In genomic region chr17:34849722-34850516, GRCm38 (mm10) we compare ENCODE assay signal across 8 mouse cellular contexts. TPM values are rescaled to one million over a fixed set of nuclear protein-coding genes. Genes with fewer than 3 reads are reported as not detected.
DNase-seq lines count a peak whose midpoint lies in the region; ATAC-seq and TF ChIP-seq lines count a peak whose summit lies in the region.

Skiv2l (minus strand) TSS chr17:34850210.
Nelfe (plus strand) TSS chr17:34850391.

- no peaks in the 10 kb centered on the region for H3K9me3 ChIP-seq in CH12.LX (replicated peaks; ENCODE audit: low read length)
- H3K9me3 ChIP-seq in forebrain, embryonic 11.5 days (ENCODE audit: control insufficient read depth, low read length): no peaks in the 10 kb centered on the region
- no peaks in the 10 kb centered on the region for H3K9me3 ChIP-seq in heart, embryonic 16.5 days (replicated peaks; ENCODE audit: control insufficient read depth, low read length)
- H3K9me3 ChIP-seq in liver, embryonic 15.5 days (replicated peaks): no peaks in the 10 kb centered on the region
- no peaks in the 10 kb centered on the region for H3K9me3 ChIP-seq in neural tube, embryonic 12.5 days

- H3K27ac ChIP-seq in CH12.LX (ENCODE audit: insufficient read depth, low read depth): peak within 1 kb of the TSS; percentile 16; the same call in 1 of the 2 replicates
- H3K27ac ChIP-seq in forebrain, embryonic 11.5 days (ENCODE audit: low read depth, low read length): no peak within 1 kb of the TSS
- H3K27ac ChIP-seq in heart, embryonic 16.5 days (ENCODE audit: low read length): no peak within 1 kb of the TSS
- H3K27ac ChIP-seq in liver, embryonic 15.5 days (replicated peaks): peak within 1 kb of the TSS; percentile 78
- no peak within 1 kb of the TSS for H3K27ac ChIP-seq in neural tube, embryonic 12.5 days

- H3K36me3 ChIP-seq in CH12.LX (replicated peaks in 1 of 2; ENCODE audit: control insufficient read depth in 1 of 2, insufficient read depth in 1 of 2, low read length in 1 of 2): peaks cover 57 to 69% of the 10 kb centered on the region in 2 experiments
- H3K36me3 ChIP-seq in forebrain, embryonic 11.5 days (ENCODE audit: control insufficient read depth, insufficient read depth, low read length): peaks cover 17% of the 10 kb centered on the region
- H3K36me3 ChIP-seq in heart, embryonic 16.5 days (ENCODE audit: control insufficient read depth, insufficient read depth): peaks cover 33% of the 10 kb centered on the region
- H3K36me3 ChIP-seq in liver, embryonic 15.5 days (replicated peaks): peaks cover 62% of the 10 kb centered on the region
- peaks cover 59% of the 10 kb centered on the region for H3K36me3 ChIP-seq in neural tube, embryonic 12.5 days

- H3K9ac ChIP-seq in CH12.LX (ENCODE audit: insufficient read depth, low read depth): peak within 1 kb of the TSS; percentile 86
- H3K9ac ChIP-seq in forebrain, embryonic 11.5 days (ENCODE audit: low read length): peak within 1 kb of the TSS; percentile 80
- H3K9ac ChIP-seq in heart, embryonic 16.5 days (ENCODE audit: low read length): peak within 1 kb of the TSS; percentile 92
- peak within 1 kb of the TSS; percentile 83 for H3K9ac ChIP-seq in liver, embryonic 15.5 days
- H3K9ac ChIP-seq in neural tube, embryonic 12.5 days: peak within 1 kb of the TSS; percentile 71

- peaks cover 2 to 27% of the 10 kb centered on the region in 2 experiments for H3K4me1 ChIP-seq in CH12.LX (ENCODE audit: control insufficient read depth in 1 of 2, insufficient read depth in 2 of 2)
- peaks cover 10% of the 10 kb centered on the region for H3K4me1 ChIP-seq in forebrain, embryonic 11.5 days (replicated peaks; ENCODE audit: control insufficient read depth, insufficient read depth, low read length)
- H3K4me1 ChIP-seq in heart, embryonic 16.5 days (ENCODE audit: control insufficient read depth, insufficient read depth, low read length): peaks cover 13% of the 10 kb centered on the region
- peaks cover 48% of the 10 kb centered on the region for H3K4me1 ChIP-seq in liver, embryonic 15.5 days (replicated peaks)
- H3K4me1 ChIP-seq in neural tube, embryonic 12.5 days: peaks cover 18% of the 10 kb centered on the region

- H3K27me3 ChIP-seq in CH12.LX (replicated peaks): no peaks in the 10 kb centered on the region
- H3K27me3 ChIP-seq in forebrain, embryonic 11.5 days (ENCODE audit: control insufficient read depth, insufficient read depth, low read length): no peaks in the 10 kb centered on the region
- no peaks in the 10 kb centered on the region for H3K27me3 ChIP-seq in heart, embryonic 16.5 days (ENCODE audit: control insufficient read depth, insufficient read depth, low read length)
- no peaks in the 10 kb centered on the region for H3K27me3 ChIP-seq in liver, embryonic 15.5 days
- H3K27me3 ChIP-seq in neural tube, embryonic 12.5 days (replicated peaks): no peaks in the 10 kb centered on the region

- peak; percentile 97 for ATAC-seq in forebrain, embryonic 11.5 days (replicated peaks; ENCODE audit: low FRiP score)
- peak; percentile 97 for ATAC-seq in heart, embryonic 16.5 days (replicated peaks; ENCODE audit: extremely low read depth, insufficient read depth, low FRiP score)
- peak; percentile 92 for ATAC-seq in liver, embryonic 15.5 days (ENCODE audit: insufficient read depth)
- peak; percentile 96 for ATAC-seq in neural tube, embryonic 12.5 days (ENCODE audit: low FRiP score, low read depth)

- DNase-seq in CH12.LX (ENCODE audit: extremely low read depth): peak; percentile 97
- peak; percentile 95 for DNase-seq in c-Kit-positive CD71-positive TER-119-negative erythroid progenitor cells, embryonic 14.5 days (ENCODE audit: low read depth)
- peak; percentile 99 for DNase-seq in forebrain, embryonic 11.5 days (ENCODE audit: low spot score)
- peak; percentile 98 to 99 for DNase-seq in kidney, postnatal 36 days
- DNase-seq in telencephalon, adult 2 months (ENCODE audit: low read depth, low spot score): peak; percentile 93

- peak; percentile 72 for TF ChIP-seq POLR2A in CH12.LX (IDR thresholded peaks at IDR 0.05; ENCODE audit: low read depth, low read length)

- no peak; the same call in 1 of the 2 replicates for TF ChIP-seq RAD21 in CH12.LX (IDR thresholded peaks at IDR 0.05; ENCODE audit: low read depth, low read length)

- TF ChIP-seq EP300 in CH12.LX (IDR thresholded peaks at IDR 0.05; ENCODE audit: low read length): no peak

- H3K79me2 ChIP-seq in CH12.LX (replicated peaks; ENCODE audit: control insufficient read depth, extremely low read depth, insufficient read depth, poor library complexity, severe bottlenecking): peaks cover 20% of the 10 kb centered on the region

- dilution Hi-C loops in CH12.LX (cut with MboI; ENCODE audit: extremely low pct_ligation_motif_present, extremely low pct_unique_long_range_greater_than_20kb, low sequenced_read_pairs): no loop called here

- in situ Hi-C loops in CH12.LX (cut with MboI; ENCODE audit: low pct_ligation_motif_present, low pct_unique_long_range_greater_than_20kb, low sequenced_read_pairs): no loop called here

- TF ChIP-seq CTCF in CH12.LX (conservative IDR thresholded peaks at IDR 0.05 in 1 of 2, IDR thresholded peaks at IDR 0.05 in 1 of 2; ENCODE audit: low read depth in 2 of 2, low read length in 2 of 2): peak in 1 of 2 experiments; percentile 34; a peak in 2 of 4 replicates

- under 1% methylated on average over 58 of the region's 65 CpGs for WGBS in forebrain, embryonic 11.5 days
- under 1% methylated on average over 65 of the region's 65 CpGs for WGBS in heart, embryonic 16.5 days
- 2% methylated on average over 62 of the region's 65 CpGs for whole genome bisulfite sequencing in liver, embryonic 15.5 days (ENCODE audit: insufficient replicate concordance)
- under 1% methylated on average over 65 of the region's 65 CpGs for whole genome bisulfite sequencing in neural tube, embryonic 12.5 days

- H3K4me2 ChIP-seq in CH12.LX (ENCODE audit: insufficient read depth, low read depth, poor library complexity, severe bottlenecking): peak within 1 kb of the TSS; percentile 94
- H3K4me2 ChIP-seq in forebrain, embryonic 11.5 days (ENCODE audit: low read depth, low read length, severe bottlenecking): peak within 1 kb of the TSS; percentile 90
- peak within 1 kb of the TSS; percentile 91 for H3K4me2 ChIP-seq in heart, embryonic 16.5 days (ENCODE audit: low read depth, low read length)
- peak within 1 kb of the TSS; percentile 99 for H3K4me2 ChIP-seq in liver, embryonic 15.5 days
- peak within 1 kb of the TSS; percentile 94 for H3K4me2 ChIP-seq in neural tube, embryonic 12.5 days (replicated peaks)

- H3K4me3 ChIP-seq in CH12.LX (replicated peaks in 1 of 3; ENCODE audit: low read depth in 2 of 3, low read length in 2 of 3, poor library complexity in 1 of 3): peak within 1 kb of the TSS; percentile 86 to 95 (median 92)
- H3K4me3 ChIP-seq in forebrain, embryonic 11.5 days (ENCODE audit: low read depth, low read length): peak within 1 kb of the TSS; percentile 63
- peak within 1 kb of the TSS; percentile 86 for H3K4me3 ChIP-seq in heart, embryonic 16.5 days (ENCODE audit: low read length)
- peak within 1 kb of the TSS; percentile 86 for H3K4me3 ChIP-seq in liver, embryonic 15.5 days (replicated peaks)
- peak within 1 kb of the TSS; percentile 78 for H3K4me3 ChIP-seq in neural tube, embryonic 12.5 days

TF ChIP-seq in CH12.LX, 34 proteins besides CTCF, POLR2A, EP300 and RAD21 (continues in another document):
- TF ChIP-seq TBP (conservative IDR thresholded peaks at IDR 0.05; ENCODE audit: low read depth, low read length) (no peak), MEF2A (IDR thresholded peaks at IDR 0.05; ENCODE audit: borderline replicate concordance, low read depth, low read length) (peak; percentile 60), MAZ (IDR thresholded peaks at IDR 0.05; ENCODE audit: low read depth, low read length) (peak; percentile 78), UBTF (IDR thresholded peaks at IDR 0.05; ENCODE audit: low read depth, low read length) (peak; percentile 83), IRF4 (IDR thresholded peaks at IDR 0.05; ENCODE audit: low read depth, low read length) (peak; percentile 12; the same call in 1 of the 2 replicates), ELF1 (IDR thresholded peaks at IDR 0.05; ENCODE audit: low read depth, low read length) (peak; percentile 100), NRF1 (IDR thresholded peaks at IDR 0.05; ENCODE audit: low read depth, low read length) (peak; percentile 79), GABPA (IDR thresholded peaks at IDR 0.05; ENCODE audit: insufficient replicate concordance, low read depth, low read length) (peak; percentile 29; the same call in 1 of the 2 replicates), JUN (IDR thresholded peaks at IDR 0.05; ENCODE audit: insufficient read depth, low read depth, low read length) (no peak), USF1 (IDR thresholded peaks at IDR 0.05; ENCODE audit: low read depth, low read length) (peak; percentile 1; the same call in 1 of the 2 replicates), BHLHE40 (IDR thresholded peaks at IDR 0.05; ENCODE audit: low read depth, low read length) (peak; percentile 65), SIN3A (IDR thresholded peaks at IDR 0.05; ENCODE audit: low read length) (peak; percentile 99), TCF12 (IDR thresholded peaks at IDR 0.05; ENCODE audit: low read depth, low read length) (peak; percentile 67), MAX (IDR thresholded peaks at IDR 0.05; ENCODE audit: low read length) (peak; percentile 68; the same call in 1 of the 2 replicates), E2F4 (IDR thresholded peaks at IDR 0.05; ENCODE audit: insufficient replicate concordance, low read depth, low read length) (peak; percentile 81; the same call in 1 of the 2 replicates), CHD2 (IDR thresholded peaks at IDR 0.05; ENCODE audit: low read length) (peak; percentile 80)

RNA-seq across cellular contexts. Expression of gene Skiv2l, which starts in this region (rescaled TPM):
- total RNA-seq in CH12.LX (2012; rRNA removed) (50.5 and 52.9 TPM in 2 replicates), CH12.LX (2014; rRNA removed) (22.0 and 26.1 TPM in 2 replicates)
- polyA plus RNA-seq in CH12.LX (2012; ENCODE audit: insufficient read length, low read depth): 35.2 and 44.1 TPM in 2 replicates
- 53.1 and 55.1 TPM in 2 replicates for polyA plus RNA-seq in forebrain, embryonic 11.5 days (2014; fragmentation: Nextera tagmentation; extraction: Ambion mirVana)
- polyA plus RNA-seq in heart, embryonic 16.5 days (2015; fragmentation: Nextera tagmentation; extraction: Ambion mirVana): 32.9 and 33.9 TPM in 2 replicates
- polyA plus RNA-seq in liver, embryonic 15.5 days (2015; fragmentation: Nextera tagmentation; extraction: Ambion mirVana): 24.5 and 29.2 TPM in 2 replicates
- 61.2 and 64.7 TPM in 2 replicates for polyA plus RNA-seq in neural tube, embryonic 12.5 days (2016; fragmentation: Nextera tagmentation; extraction: Ambion mirVana)

RNA-seq across cellular contexts. Expression of gene Nelfe, which starts in this region (rescaled TPM):
- total RNA-seq in CH12.LX (2012; rRNA removed) (55.6 and 60.0 TPM in 2 replicates), CH12.LX (2014; rRNA removed) (38.7 and 39.6 TPM in 2 replicates)
- 159 and 177 TPM in 2 replicates for polyA plus RNA-seq in CH12.LX (2012; ENCODE audit: insufficient read length, low read depth)
- polyA plus RNA-seq in forebrain, embryonic 11.5 days (2014; fragmentation: Nextera tagmentation; extraction: Ambion mirVana): 143 and 144 TPM in 2 replicates
- 57.5 and 64.3 TPM in 2 replicates for polyA plus RNA-seq in heart, embryonic 16.5 days (2015; fragmentation: Nextera tagmentation; extraction: Ambion mirVana)
- polyA plus RNA-seq in liver, embryonic 15.5 days (2015; fragmentation: Nextera tagmentation; extraction: Ambion mirVana): 45.6 and 46.7 TPM in 2 replicates
- 95.9 and 98.6 TPM in 2 replicates for polyA plus RNA-seq in neural tube, embryonic 12.5 days (2016; fragmentation: Nextera tagmentation; extraction: Ambion mirVana)

Comparison
In these comparisons a context has a peak if more than half of its experiments do, and no peak if none do; other contexts are left out.
1. H3K27ac ChIP-seq: peak in CH12.LX (single experiment) and liver, embryonic 15.5 days (single experiment); none in forebrain, embryonic 11.5 days (single experiment), heart, embryonic 16.5 days (single experiment) and neural tube, embryonic 12.5 days (single experiment).
2. Peak in every context shown above with its lines, with median percentiles within 50 percentile points of each other: DNase-seq, H3K4me2 ChIP-seq, H3K4me3 ChIP-seq, H3K9ac ChIP-seq and ATAC-seq.